ENCODE assay signal across 28 mouse cellular contexts in genomic region chr15:87064890-87065289, GRCm38 (mm10).
DNase-seq lines count a peak whose midpoint lies in the region; ATAC-seq and TF ChIP-seq lines count a peak whose summit lies in the region.
"Had no signal": no experiment of that assay in that cellular context is flagged by ENCODE, and none has a peak within 500 bp of the region (broad histone marks: within the 10 kb centered on the region; RNA-seq: fewer than 3 reads in every experiment).

No protein-coding gene starts in this region.

- peaks cover 15% of the 10 kb centered on the region for H3K4me1 ChIP-seq in forebrain, embryonic 15.5 days
- H3K4me1 ChIP-seq in forebrain, postnatal 0 days (ENCODE audit: insufficient read depth) = no peaks in the 10 kb centered on the region
- H3K4me1 ChIP-seq in midbrain, embryonic 15.5 days = 0 out of 2 replicates have a peak, but pooled peaks cover 10% of the 10 kb centered on the region
- no peaks in the 10 kb centered on the region for H3K4me1 ChIP-seq in midbrain, postnatal 0 days (ENCODE audit: insufficient read depth, low read length)
- H3K4me1 ChIP-seq: embryonic facial prominence, embryonic 13.5 days; heart, embryonic 13.5 days had no signal

- TF ChIP-seq CTCF in forebrain, postnatal 0 days (IDR thresholded peaks at IDR 0.05; ENCODE audit: low read depth) = no peak
- no peak for TF ChIP-seq CTCF in midbrain, postnatal 0 days (IDR thresholded peaks at IDR 0.05)

- no peaks in the 10 kb centered on the region for H3K36me3 ChIP-seq in forebrain, embryonic 15.5 days
- H3K36me3 ChIP-seq in forebrain, postnatal 0 days (ENCODE audit: insufficient read depth) = no peaks in the 10 kb centered on the region
- H3K36me3 ChIP-seq in midbrain, embryonic 15.5 days (replicated peaks) = no peaks in the 10 kb centered on the region
- H3K36me3 ChIP-seq in midbrain, postnatal 0 days (ENCODE audit: insufficient read depth, low read length) = no peaks in the 10 kb centered on the region
- H3K36me3 ChIP-seq: embryonic facial prominence, embryonic 13.5 days; heart, embryonic 13.5 days; neural tube, embryonic 15.5 days had no signal

- no peaks in the 10 kb centered on the region for H3K27me3 ChIP-seq in forebrain, embryonic 15.5 days
- H3K27me3 ChIP-seq in forebrain, postnatal 0 days (ENCODE audit: insufficient read depth, low read length) = no peaks in the 10 kb centered on the region
- no peaks in the 10 kb centered on the region for H3K27me3 ChIP-seq in midbrain, embryonic 15.5 days (replicated peaks)
- H3K27me3 ChIP-seq in midbrain, postnatal 0 days (ENCODE audit: insufficient read depth, low read length) = no peaks in the 10 kb centered on the region
- H3K27me3 ChIP-seq: embryonic facial prominence, embryonic 13.5 days; heart, embryonic 13.5 days; neural tube, embryonic 15.5 days had no signal

- H3K9ac ChIP-seq in forebrain, embryonic 15.5 days (replicated peaks) = no peak overlapping the region
- no peak overlapping the region for H3K9ac ChIP-seq in forebrain, postnatal 0 days
- H3K9ac ChIP-seq in midbrain, embryonic 15.5 days = no peak overlapping the region
- no peak overlapping the region for H3K9ac ChIP-seq in midbrain, postnatal 0 days (replicated peaks; ENCODE audit: low read length, poor library complexity, severe bottlenecking)
- H3K9ac ChIP-seq: embryonic facial prominence, embryonic 13.5 days; heart, embryonic 13.5 days; liver, embryonic 14.5 days; neural tube, embryonic 15.5 days had no signal

- peak overlapping the region; percentile 4 for H3K27ac ChIP-seq in forebrain, embryonic 15.5 days (replicated peaks)
- no peak overlapping the region for H3K27ac ChIP-seq in forebrain, postnatal 0 days (ENCODE audit: low read depth, low read length)
- 0 out of 2 replicates have a peak overlapping the region, but pooled peaks have one; percentile 9 for H3K27ac ChIP-seq in midbrain, embryonic 15.5 days
- H3K27ac ChIP-seq in midbrain, postnatal 0 days (ENCODE audit: low read depth, low read length) = no peak overlapping the region
- H3K27ac ChIP-seq: embryonic facial prominence, embryonic 13.5 days; heart, embryonic 13.5 days; kidney, postnatal 0 days; liver, embryonic 14.5 days; macrophage; neural tube, embryonic 15.5 days had no signal

- WGBS in forebrain, embryonic 15.5 days = 6% methylated on average over 5 of the region's 5 CpGs
- 7% methylated on average over 5 of the region's 5 CpGs for WGBS in forebrain, postnatal 0 days
- 26% methylated on average over 5 of the region's 5 CpGs for WGBS in midbrain, embryonic 15.5 days
- 37% methylated on average over 5 of the region's 5 CpGs for WGBS in midbrain, postnatal 0 days

- no peak overlapping the region for H3K4me2 ChIP-seq in forebrain, embryonic 15.5 days (replicated peaks)
- H3K4me2 ChIP-seq in forebrain, postnatal 0 days (ENCODE audit: low read depth) = no peak overlapping the region
- no peak overlapping the region for H3K4me2 ChIP-seq in midbrain, embryonic 15.5 days
- no peak overlapping the region for H3K4me2 ChIP-seq in midbrain, postnatal 0 days (ENCODE audit: low read depth, low read length, poor library complexity, severe bottlenecking)
- H3K4me2 ChIP-seq: embryonic facial prominence, embryonic 13.5 days; heart, embryonic 13.5 days; neural tube, embryonic 15.5 days had no signal

- no peak overlapping the region for H3K4me3 ChIP-seq in forebrain, embryonic 15.5 days
- H3K4me3 ChIP-seq in forebrain, postnatal 0 days (ENCODE audit: low read depth, low read length) = no peak overlapping the region
- no peak overlapping the region for H3K4me3 ChIP-seq in midbrain, embryonic 15.5 days
- no peak overlapping the region for H3K4me3 ChIP-seq in midbrain, postnatal 0 days (ENCODE audit: low read depth, low read length)
- H3K4me3 ChIP-seq: embryonic facial prominence, embryonic 13.5 days; heart, embryonic 13.5 days; neural tube, embryonic 15.5 days had no signal

- H3K9me3 ChIP-seq in forebrain, embryonic 15.5 days = no peaks in the 10 kb centered on the region
- H3K9me3 ChIP-seq in forebrain, postnatal 0 days (ENCODE audit: low read length) = no peaks in the 10 kb centered on the region
- no peaks in the 10 kb centered on the region for H3K9me3 ChIP-seq in midbrain, embryonic 15.5 days
- H3K9me3 ChIP-seq in midbrain, postnatal 0 days (ENCODE audit: low read length) = no peaks in the 10 kb centered on the region
- H3K9me3 ChIP-seq: embryonic facial prominence, embryonic 13.5 days; heart, embryonic 13.5 days; neural tube, embryonic 15.5 days had no signal

- ATAC-seq in forebrain, embryonic 15.5 days (replicated peaks) = no peak; the same call in 1 of the 2 replicates
- no peak for ATAC-seq in forebrain, postnatal 0 days
- ATAC-seq in midbrain, embryonic 15.5 days (replicated peaks) = no peak
- no peak for ATAC-seq in midbrain, postnatal 0 days (ENCODE audit: low FRiP score)
- ATAC-seq in monocyte, adult 5-6 weeks (replicated peaks; ENCODE audit: insufficient number of reproducible peaks, low FRiP score, low TSS enrichment, poor library complexity, severe bottlenecking) = no peak
- ATAC-seq: activated CD4-positive, CD25-positive, alpha-beta regulatory T cell, adult 4 months; intestine, embryonic 16.5 days had no signal

- DNase-seq in forebrain, postnatal 0 days = no peak
- DNase-seq in layer of hippocampus, postnatal 10 days (ENCODE audit: low spot score in 2 of 2) = peak; percentile 15 to 37
- no peak for DNase-seq in layer of hippocampus, adult 9-10 months (ENCODE audit: low spot score)
- DNase-seq in midbrain, postnatal 0 days (ENCODE audit: low spot score) = no peak
- DNase-seq: adrenal gland, adult 2 months; adrenal gland, postnatal 36 days; B cell, adult 2 months; cerebellum, adult 9-10 months; gastrocnemius, postnatal 10 days; heart, postnatal 10 days; kidney, adult 8-10 months; kidney, postnatal 4 days; liver; lung, adult 2 months; lung, postnatal 10 days; right cerebral cortex, adult 18-20 months; thymus, postnatal 4 days had no signal

Comparison
In these comparisons a context has a peak if more than half of its experiments do, and no peak if none do; other contexts are left out.
1. H3K27ac ChIP-seq: peak in forebrain, embryonic 15.5 days (single experiment) and midbrain, embryonic 15.5 days (single experiment); none in forebrain, postnatal 0 days (single experiment) and midbrain, postnatal 0 days (single experiment).
2. DNase-seq: peak in layer of hippocampus, postnatal 10 days (2 of 2); none in forebrain, postnatal 0 days (single experiment), layer of hippocampus, adult 9-10 months (single experiment) and midbrain, postnatal 0 days (single experiment).